Mouse (Mus musculus) layer of hippocampus, adult 11-12 months (tissue): ENCODE results near the gene 1700029I15Rik.

ENCODE experiments used
- DNase-seq: peaks from one replicate; pipeline ENCODE4 v3.0.0; 2022; ENCODE audit warnings: low spot score

Gene 1700029I15Rik

DNA sequence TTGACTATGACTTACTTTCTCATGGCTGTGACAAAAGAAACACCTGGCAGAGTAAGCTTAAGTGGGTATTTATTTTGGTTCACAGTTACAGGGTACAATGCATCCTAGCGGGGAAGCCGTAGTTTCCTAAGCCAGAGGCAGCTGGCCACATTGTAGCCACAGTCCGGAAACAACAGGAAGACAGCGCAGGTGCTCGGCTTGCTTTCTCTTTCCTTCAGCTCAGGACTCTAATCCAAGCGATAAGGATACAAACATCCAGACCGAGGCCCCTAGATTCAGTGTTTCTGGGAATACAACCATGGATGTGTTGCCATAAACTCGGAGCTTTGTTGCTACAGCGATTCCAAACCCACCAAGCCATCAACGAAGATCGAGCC lies 8.9 kb upstream of the 1700029I15Rik start:
- no peak for DNase-seq

DNA sequence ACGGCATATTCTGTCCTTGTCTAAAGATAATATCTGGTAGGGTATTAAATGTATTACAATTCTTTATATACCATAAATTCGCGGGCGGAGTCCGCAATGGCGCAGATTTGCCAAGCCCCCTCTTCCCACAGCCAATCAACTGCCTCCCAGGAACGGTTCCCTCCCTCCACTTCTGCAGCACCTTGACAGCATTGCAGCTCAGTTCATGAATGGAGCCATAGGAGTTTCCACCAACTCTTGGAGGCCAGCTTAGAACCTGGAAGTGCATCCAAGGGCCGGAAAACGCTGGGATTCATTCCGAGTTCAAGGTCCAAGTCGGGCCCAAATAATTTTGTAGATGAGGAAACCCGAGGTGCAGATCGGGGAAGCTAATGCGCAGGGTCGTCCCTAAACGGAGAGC lies 7.8 kb upstream of the 1700029I15Rik start, which contains the start of the genes Pex16 and Large2:
Gene Pex16 (plus strand): TSS at position 163 of the 400 bp plus-strand sequence.
Gene Large2 (minus strand): TSS at position 356 of the 400 bp plus-strand sequence.
- DNase-seq: no peak

- DNase-seq: peak; percentile 95
These were observed 7.2 kb upstream of the 1700029I15Rik start for GRCm38 (mm10) chr2:92375099-92375623.

GRCm38 (mm10) chr2:92375788-92376187 lies 6.5 kb upstream of the 1700029I15Rik start:
- no peak for DNase-seq

- no peak for DNase-seq
These were observed 6.0 kb upstream of the 1700029I15Rik start for GRCm38 (mm10) chr2:92376300-92376699.

- DNase-seq: no peak
These were observed 5.0 kb upstream of the 1700029I15Rik start for GRCm38 (mm10) chr2:92377320-92377719.

GRCm38 (mm10) chr2:92379783-92380494 lies 2.4 kb upstream of the 1700029I15Rik start:
- no peak for DNase-seq

GRCm38 (mm10) chr2:92380495-92381050 lies 1.8 kb upstream of the 1700029I15Rik start:
- DNase-seq: no peak

DNA sequence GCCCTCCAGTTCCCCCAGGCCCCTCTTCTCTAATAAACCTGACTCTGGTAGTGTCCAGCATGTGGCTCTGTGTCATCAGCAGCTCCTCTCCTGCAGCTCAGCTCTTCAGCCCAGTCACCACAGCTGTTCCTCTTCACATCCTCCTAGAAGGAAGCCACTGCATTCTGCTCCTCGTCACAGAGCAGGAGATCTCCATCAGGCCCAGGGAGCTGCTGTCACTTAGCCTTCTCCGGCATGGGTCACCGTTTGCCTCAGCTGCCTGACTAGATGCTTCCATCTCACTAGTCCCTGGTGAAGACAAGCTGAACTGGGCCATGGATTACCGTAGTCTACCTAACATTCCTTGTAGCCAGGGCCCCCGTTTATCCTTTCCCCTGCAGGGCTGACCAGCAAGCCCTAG lies 1.2 kb upstream of the 1700029I15Rik start:
- no peak for DNase-seq

- DNase-seq: no peak
These were observed 421 bp downstream of the 1700029I15Rik start for GRCm38 (mm10) chr2:92382759-92383158.

- no peak for DNase-seq
These were observed 1.8 kb downstream of the 1700029I15Rik start for GRCm38 (mm10) chr2:92384101-92384500.

GRCm38 (mm10) chr2:92385113-92386051 lies 3.0 kb downstream of the 1700029I15Rik start:
- no peak for DNase-seq

DNA sequence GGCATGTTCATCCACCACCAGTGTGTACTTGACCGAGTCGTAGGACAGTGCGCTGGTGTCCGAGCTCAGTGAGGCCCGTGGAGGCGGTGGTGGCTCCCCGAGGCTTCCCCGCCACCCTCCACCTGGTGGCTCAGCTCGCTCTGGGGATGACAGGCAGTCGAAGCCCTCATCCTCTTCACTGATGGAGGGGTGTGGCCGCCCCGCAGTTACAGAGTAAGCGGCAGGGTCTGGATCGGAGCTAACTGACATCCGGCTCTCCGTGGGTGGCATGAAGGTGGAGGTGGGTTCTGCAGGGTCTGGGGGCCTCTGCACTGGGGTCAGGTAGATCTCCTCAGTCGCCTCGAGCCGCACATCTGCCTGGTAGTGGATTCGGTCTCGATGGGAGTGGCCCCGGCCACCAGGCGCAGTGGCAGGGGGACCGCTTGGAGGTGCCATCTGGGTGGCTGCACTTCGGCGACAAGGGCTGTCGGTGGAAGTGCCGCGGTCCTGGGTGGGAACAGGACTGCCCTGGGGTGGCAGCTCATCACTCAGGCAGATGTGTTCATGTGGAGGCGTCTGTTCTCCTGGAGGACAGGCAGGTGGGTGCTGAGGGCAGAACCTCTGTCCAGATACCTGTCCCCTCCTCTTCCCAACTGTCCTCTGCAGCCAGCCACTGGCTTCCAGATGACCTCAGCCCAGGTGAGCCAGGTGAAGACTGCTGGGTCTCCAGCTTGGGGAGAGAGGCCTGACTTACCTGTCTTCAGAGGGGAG lies 4.7 kb downstream of the 1700029I15Rik start:
- DNase-seq: no peak

DNA sequence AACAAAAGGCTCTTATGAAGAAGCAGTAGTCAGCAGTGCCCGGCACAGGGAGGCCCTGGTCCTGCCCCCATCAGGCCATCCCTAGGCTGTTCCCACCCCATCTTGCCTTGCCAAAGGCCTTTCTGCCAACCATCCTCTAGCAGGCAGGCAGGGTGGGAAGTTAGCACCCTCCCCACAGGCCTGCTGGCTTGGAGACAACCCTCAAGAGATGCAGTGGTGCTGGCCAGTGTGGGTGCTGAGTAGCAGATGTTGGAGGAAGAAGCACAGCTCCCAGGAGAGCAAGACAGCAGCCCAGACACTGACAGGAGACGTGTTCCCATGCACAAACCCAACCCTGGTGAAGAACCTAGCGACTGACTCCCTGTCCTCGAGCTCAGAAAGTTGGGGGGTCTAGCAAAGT lies 5.3 kb downstream of the 1700029I15Rik start:
- peak; percentile 74 for DNase-seq

DNA sequence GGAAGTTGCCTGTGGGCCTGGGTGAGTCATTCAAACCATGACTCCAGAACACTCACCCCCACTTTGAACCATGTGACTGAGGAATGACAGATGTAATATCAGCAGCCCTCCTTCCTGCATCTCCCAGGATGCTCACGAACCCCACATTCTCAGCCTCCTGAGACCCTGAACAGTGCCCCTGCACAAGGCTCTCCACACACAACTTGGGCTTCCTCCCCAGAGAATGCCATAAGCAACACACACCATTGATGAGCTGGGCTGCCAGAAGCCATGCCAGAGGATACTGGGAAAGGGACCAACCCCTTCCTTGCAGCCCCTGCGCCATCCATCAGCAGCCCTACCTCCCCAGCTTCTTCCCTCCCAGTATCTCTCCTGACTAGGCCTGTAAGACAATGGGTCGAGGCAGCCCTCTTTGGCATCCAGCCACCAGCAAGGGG lies 5.8 kb downstream of the 1700029I15Rik start:
- no peak for DNase-seq

DNA sequence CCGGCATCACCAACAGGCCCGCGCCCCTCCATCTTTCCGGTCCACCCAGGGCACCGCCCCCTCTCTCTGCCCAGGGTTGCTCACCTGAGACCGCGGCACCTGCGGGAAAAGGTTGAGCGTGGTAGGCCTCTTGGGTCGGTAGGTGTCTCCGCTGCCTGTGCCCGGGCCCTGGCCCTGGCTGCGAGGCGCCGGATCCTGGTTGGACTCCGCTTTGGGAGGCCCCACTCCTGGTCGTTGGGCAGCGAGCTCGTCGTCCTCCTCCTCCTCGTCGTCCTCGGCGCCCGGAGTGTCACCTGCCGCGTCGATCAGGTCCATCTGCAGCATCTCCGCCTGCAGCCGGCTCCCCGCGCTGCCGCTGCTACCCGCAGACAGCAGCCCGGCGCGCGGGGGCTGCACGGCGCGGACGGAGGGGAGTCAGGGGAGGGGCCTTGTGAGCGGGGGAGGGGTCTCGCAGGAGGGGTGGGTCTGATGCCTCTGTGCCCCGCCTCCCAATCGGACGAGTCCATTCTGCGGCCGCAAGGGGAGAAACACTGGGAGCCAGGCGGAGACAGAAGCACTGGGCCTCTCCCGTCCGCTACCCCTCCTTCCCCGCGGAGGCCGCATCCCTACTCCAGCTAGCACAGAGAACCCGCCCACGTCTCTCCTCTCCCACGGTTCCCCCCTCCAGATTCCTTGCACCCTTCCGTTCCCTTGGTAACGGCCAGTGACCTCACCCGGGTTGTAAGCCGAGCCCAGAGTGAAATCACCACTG lies 6.7 kb downstream of the 1700029I15Rik start:
- peak; percentile 94 for DNase-seq

- DNase-seq: no peak
These were observed 7.3 kb downstream of the 1700029I15Rik start for GRCm38 (mm10) chr2:92389645-92390044.

DNA sequence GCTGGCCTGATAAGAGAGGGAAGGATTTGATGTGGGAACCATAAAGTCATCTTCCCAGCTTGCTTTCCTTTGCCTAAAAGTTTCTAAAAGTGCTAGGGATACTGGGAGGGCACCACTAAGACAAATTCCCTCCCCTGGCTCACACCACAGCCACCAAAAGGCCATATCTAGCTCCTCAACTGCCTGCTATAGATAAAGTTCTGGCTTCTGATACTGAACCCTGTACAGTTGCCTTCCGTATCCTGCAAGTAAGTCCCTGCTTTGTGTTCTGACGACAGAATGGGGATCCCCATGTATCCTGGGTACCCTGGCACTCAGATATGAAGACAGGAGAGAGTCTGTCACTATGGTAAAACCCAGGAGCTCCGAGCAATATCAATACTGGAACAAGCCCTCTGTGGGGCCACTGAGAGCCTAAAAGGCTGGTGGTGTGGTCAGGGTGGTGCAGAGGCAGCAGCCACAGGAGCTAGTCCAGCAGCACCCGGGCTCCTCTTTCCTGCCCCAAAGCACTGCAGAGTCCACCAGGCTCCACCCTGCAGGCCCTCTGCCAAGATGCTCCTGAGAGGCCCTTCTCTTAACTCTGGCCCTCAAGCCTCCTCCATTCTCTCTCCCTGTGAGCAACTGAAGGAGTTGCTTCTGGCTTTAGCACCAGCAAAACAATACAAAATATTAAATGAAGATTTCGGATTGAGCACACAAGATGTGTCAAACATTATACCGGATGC lies 8.0 kb downstream of the 1700029I15Rik start:
- no peak for DNase-seq

DNA sequence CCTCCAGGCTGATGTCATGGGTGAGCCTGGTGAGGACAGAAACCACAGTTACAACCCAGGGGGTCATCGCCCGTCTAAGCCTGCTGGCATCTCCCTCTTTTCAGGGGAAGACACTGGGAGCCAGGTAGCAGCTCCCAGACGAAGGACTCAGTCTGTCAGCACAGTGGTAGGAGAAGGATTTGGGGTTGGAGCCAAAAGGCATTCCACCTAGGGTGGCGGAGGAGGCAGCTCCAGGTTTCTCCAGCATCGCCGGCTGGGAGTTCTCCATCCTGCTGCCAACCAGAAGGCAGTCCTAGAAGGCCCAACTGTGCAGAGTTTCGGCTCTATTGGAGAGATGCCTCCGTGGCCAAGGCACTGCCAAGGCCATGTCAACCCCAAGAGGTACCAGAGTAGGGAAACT lies 8.8 kb downstream of the 1700029I15Rik start:
- DNase-seq: no peak

DNA sequence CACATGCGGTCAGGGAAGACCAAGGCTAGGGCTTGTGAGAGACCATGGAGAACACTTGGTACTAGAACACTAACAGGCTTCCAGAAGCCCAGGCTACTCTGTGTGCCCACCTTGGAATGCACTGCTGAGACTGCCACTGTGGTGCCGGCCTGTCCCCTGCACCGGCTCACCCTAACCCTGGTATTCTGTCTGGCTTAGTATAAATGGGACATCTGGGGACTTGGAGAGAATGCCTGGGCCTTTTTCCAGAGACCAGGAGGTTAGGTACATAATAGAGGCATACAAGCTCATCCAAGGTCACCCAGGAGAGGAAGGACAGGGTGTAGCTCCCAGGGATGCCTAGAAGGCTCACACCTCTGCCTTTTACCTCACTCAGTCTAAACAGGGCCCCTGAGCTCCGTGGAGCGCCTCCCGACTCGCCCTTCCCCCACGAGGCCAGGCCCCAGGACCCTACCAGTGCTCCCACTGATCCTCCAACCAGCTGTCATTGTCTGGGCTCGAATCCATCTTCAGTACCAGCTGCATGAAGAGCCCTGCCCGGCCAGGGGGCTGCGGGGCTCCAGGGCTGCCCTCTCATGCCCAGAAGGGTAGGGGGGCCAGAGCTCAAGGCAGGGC lies 9.5 kb downstream of the 1700029I15Rik start:
- no peak for DNase-seq
